Mouse (Mus musculus) embryonic facial prominence, embryonic 10.5 days (tissue): ENCODE measurements at regions not wholly inside any gene's neighbourhood (a gene's known extent, or its start where the extent isn't known, plus 50 kb on each side); places are given as distances from the start of the nearest gene placed in this dataset.
A peak's percentile ranks its signal among the peaks of the same experiment; 100 is the strongest.
"Not testable (repeated sequence)": the region's sequence is repeated elsewhere in the genome, so short reads cannot be mapped to it uniquely, and the experiment has no call there.

ENCODE experiments used
- DNase-seq: peaks from one replicate; pipeline ENCODE4 v3.0.0-alpha.2; 2017; ENCODE audit warnings: low spot score
- H3K27ac ChIP-seq: fragments of 300-500 bp; sonication (generic); replicated peaks from 2 replicates; pipeline ENCODE4 v1.5.1; 2016; ENCODE audit warnings: mild to moderate bottlenecking
- H3K27me3 ChIP-seq: fragments of 300-500 bp; sonication (generic); replicated peaks from 2 replicates; pipeline ENCODE4 v1.6.1; 2016; ENCODE audit warnings: low read depth, mild to moderate bottlenecking; ENCODE audit not compliant: poor library complexity, severe bottlenecking
- H3K36me3 ChIP-seq: fragments of 300-500 bp; sonication (generic); replicated peaks from 2 replicates; pipeline ENCODE4 v1.6.1; 2016; ENCODE audit warnings: mild to moderate bottlenecking, moderate library complexity
- H3K4me1 ChIP-seq: fragments of 300-500 bp; sonication (generic); 2 replicates; pipeline ENCODE4 v1.6.1; 2016
- H3K4me3 ChIP-seq: fragments of 300-500 bp; sonication (generic); 2 replicates; pipeline ENCODE4 v1.5.1; 2016; ENCODE audit warnings: mild to moderate bottlenecking, moderate library complexity
- H3K9me3 ChIP-seq: fragments of 300-500 bp; sonication (generic); 2 replicates; pipeline ENCODE4 v1.6.1; 2016; ENCODE audit warnings: mild to moderate bottlenecking
- WGBS: fragments of 180-500 bp; shearing (Covaris S2); methylation state at CpG from one replicate; pipeline ENCODE4 v1.1.7; 2016; 5-methylcytosine and 5-hydroxymethylcytosine counted together

DNA sequence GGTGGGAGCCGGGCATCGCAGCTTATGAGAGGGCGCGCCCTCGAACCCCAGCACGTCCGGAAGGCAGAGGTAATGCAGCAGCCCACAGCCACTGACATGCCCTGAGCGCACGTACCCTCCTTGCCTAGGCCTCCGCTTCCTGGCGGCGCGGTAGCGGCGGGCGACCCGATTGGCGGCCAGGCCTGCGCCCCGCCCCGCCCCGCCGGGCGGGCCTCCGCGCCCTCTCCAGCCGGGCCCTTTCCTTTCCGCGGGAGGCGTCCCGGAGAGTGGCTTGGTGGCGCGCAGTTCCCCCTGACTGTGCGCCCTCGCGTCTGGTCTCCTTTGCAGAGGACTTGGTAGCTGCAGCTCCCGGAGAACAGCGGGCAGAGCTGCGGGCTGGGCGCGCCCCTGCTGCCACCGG is 461.1 kb downstream of the Gm21863 start:
- H3K27me3 ChIP-seq, H3K27ac ChIP-seq, H3K4me1 ChIP-seq, H3K36me3 ChIP-seq, H3K9me3 ChIP-seq: not testable (repeated sequence)
- peak overlapping the region; percentile 45 for H3K4me3 ChIP-seq
- DNase-seq = peak; percentile 7
- WGBS = 9% methylated on average over 42 of the region's 42 CpGs

DNA sequence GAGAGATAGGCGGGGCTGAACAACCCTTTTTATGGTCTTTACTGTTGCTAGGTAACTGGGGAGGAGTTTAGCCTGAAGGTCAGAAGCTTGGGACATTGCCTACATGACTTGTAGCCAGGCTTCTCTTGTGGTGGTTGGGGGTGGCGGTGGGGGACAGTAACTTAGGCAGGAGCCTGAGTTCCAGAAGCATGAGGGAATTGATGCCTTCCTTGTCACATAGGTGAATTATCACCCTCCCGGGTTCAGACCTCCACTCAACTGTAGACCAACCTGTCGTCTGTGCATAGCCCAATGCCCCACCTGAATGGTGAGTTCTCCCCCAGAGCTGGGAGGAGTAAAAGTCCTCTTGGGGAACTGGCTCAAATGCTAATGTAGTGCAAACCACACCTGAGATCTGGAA is 472.1 kb downstream of the Gm21863 start:
- H3K27ac ChIP-seq, H3K36me3 ChIP-seq, DNase-seq, H3K4me1 ChIP-seq, H3K27me3 ChIP-seq, H3K4me3 ChIP-seq, H3K9me3 ChIP-seq: not testable (repeated sequence)
- 88% methylated on average over 3 of the region's 4 CpGs for WGBS

DNA sequence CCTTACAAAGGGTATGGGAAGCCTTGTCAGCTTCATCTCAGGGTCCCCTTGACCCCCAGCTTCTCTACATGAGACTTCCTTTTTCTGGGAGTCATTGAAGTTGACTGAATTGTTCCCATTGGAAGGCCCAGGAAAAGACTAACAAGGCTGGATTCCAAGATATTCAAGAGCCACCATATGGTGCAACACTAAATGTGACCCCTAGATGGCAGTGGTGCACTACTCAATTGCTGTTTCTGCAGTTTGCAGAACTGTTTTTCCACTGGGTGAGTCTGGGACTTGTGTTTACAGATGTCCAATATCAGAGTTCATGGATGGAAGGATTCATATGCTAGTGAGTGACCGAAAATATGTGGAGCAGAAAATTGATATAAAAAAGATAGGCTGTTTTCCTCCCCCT is 510.3 kb downstream of the Gm21863 start:
- H3K4me1 ChIP-seq, H3K4me3 ChIP-seq, H3K36me3 ChIP-seq, H3K27ac ChIP-seq, H3K27me3 ChIP-seq: not testable (repeated sequence)
- 57% methylated on average over 1 of the region's 1 CpGs for WGBS
- peaks cover 14% of the 10 kb centered on the region; the same call in 1 of the 2 replicates for H3K9me3 ChIP-seq
- DNase-seq = peak; percentile 6
